Mouse (Mus musculus) neural tube, embryonic 15.5 days (tissue): ENCODE data around the gene Drc7. TPM values are rescaled to one million over a fixed set of nuclear protein-coding genes. Genes with fewer than 3 reads are reported as not detected.
A peak's percentile ranks its signal among the peaks of the same experiment; 100 is the strongest.

Experiments used
- ATAC-seq: fragments of 200-750 bp; cut with Nextera tagmentation; 2 replicates; pipeline ENCODE4 v1.8.0; 2017; ENCODE audit warnings: mild to moderate bottlenecking, moderate TSS enrichment, moderate library complexity; ENCODE audit not compliant: low FRiP score
- H3K27ac ChIP-seq: fragments of 300-500 bp; sonication (generic); replicated peaks from 2 replicates; pipeline ENCODE4 v1.5.1; 2015; ENCODE audit warnings: mild to moderate bottlenecking, inconsistent platforms
- H3K27me3 ChIP-seq: fragments of 300-500 bp; sonication (generic); replicated peaks from 2 replicates; pipeline ENCODE4 v1.6.1; 2015; ENCODE audit warnings: inconsistent platforms
- H3K36me3 ChIP-seq: fragments of 300-500 bp; sonication (generic); 2 replicates; pipeline ENCODE4 v1.6.1; 2015; ENCODE audit warnings: inconsistent platforms
- H3K4me1 ChIP-seq: fragments of 300-500 bp; sonication (generic); 2 replicates; pipeline ENCODE4 v1.6.1; 2015; ENCODE audit warnings: inconsistent platforms
- H3K4me2 ChIP-seq: fragments of 300-500 bp; sonication (generic); 2 replicates; pipeline ENCODE4 v1.6.1; 2015; ENCODE audit warnings: inconsistent platforms, mild to moderate bottlenecking, moderate library complexity
- H3K4me3 ChIP-seq: fragments of 300-500 bp; sonication (generic); replicated peaks from 2 replicates; pipeline ENCODE4 v1.5.1; 2015; ENCODE audit warnings: mild to moderate bottlenecking, inconsistent platforms
- H3K9ac ChIP-seq: fragments of 300-500 bp; sonication (generic); replicated peaks from 2 replicates; pipeline ENCODE4 v1.6.1; 2015; ENCODE audit warnings: mild to moderate bottlenecking, inconsistent platforms
- H3K9me3 ChIP-seq: fragments of 300-500 bp; sonication (generic); replicated peaks from 2 replicates; pipeline ENCODE4 v1.6.1; 2016; ENCODE audit warnings: inconsistent platforms
- WGBS: fragments of 180-500 bp; shearing (Covaris S2); methylation state at CpG from one replicate; pipeline ENCODE4 v1.1.7; 2015; ENCODE audit warnings: mixed read lengths; 5-methylcytosine and 5-hydroxymethylcytosine counted together
- polyA plus RNA-seq: library from polyadenylated mRNA; unstranded; fragments of >200 nt; fragmentation: Nextera tagmentation; extraction: Ambion mirVana; gene quantifications from 2 replicates; pipeline ENCODE4 v1.2.1, GENCODE M21; 2015

Drc7 gene
- polyA plus RNA-seq, 1 experiment from 2014 or later, result 1.2 TPM

DNA sequence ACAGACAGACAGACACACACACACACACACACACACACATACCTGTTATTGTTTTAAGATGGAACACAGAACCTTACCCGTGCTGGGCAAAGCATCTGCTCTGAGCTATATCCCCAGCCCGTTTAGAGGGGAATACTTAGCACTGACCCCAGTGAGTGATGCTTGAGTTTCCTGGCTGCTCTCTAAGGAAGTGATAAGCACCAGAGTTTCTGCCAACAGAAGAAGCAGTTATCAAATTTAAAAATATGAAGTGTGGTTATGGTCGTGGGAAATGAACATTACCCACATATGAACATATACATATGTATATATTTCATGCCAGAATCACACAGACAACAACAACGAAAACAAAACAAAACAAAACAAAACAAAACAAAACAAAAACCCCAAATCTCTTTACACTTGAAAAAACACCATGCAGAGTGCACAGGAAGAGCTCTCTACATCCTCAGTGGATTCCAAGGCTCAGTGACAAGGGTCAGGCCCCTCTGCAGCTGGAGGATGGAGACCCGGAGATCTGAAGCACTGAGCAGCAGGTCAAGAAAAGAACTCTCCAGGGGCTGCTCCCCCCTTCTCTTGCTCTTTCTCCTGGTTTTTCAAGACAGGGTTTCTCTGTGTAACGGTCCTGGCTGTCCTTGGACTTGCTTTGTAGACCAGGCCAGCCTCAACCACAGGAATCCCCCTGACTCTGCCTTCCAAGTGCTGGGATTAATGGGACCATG, 5.1 kb downstream of the Drc7 start:
- Histone ChIP-seq H3K9me3 (no peaks in the 10 kb centered on the region), H3K4me2 (no peak overlapping the region), H3K27ac (no peak overlapping the region), H3K9ac (no peak overlapping the region), H3K27me3 (no peaks in the 10 kb centered on the region), H3K4me3 (no peak overlapping the region), H3K4me1 (peaks cover 2% of the 10 kb centered on the region; the same call in 1 of the 2 replicates), H3K36me3 (no peaks in the 10 kb centered on the region)
- WGBS, result 74% methylated on average over 6 of the region's 6 CpGs
- no peak for ATAC-seq

DNA sequence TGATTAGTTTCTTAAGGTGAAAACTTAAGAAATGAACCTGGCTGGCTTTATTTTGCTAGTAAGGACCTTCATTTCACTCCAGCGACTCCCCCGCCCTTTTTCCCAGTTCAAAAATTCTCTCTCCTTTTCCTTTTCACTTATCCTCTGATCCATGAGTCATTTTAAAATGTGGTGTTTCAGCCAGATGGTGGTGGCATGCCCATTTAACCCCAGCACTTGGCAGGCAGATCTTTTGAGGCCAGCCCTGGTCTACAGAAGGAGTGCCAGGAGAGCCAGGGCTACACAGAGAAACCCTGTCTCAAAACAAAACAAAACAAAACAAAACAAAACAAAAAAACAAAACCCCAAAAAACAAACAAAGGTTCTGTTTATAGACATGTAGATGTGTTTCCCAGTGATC, 9.6 kb downstream of the Drc7 start:
- H3K9ac ChIP-seq, result no peak overlapping the region
- H3K36me3 ChIP-seq, result no peaks in the 10 kb centered on the region
- 100% methylated on average over 2 of the region's 2 CpGs for WGBS
- H3K4me2 ChIP-seq, result no peak overlapping the region
- H3K27me3 ChIP-seq, result no peaks in the 10 kb centered on the region
- no peaks in the 10 kb centered on the region for H3K4me1 ChIP-seq
- no peak overlapping the region for H3K27ac ChIP-seq
- ATAC-seq, result no peak
- no peaks in the 10 kb centered on the region for H3K9me3 ChIP-seq
- no peak overlapping the region for H3K4me3 ChIP-seq

DNA sequence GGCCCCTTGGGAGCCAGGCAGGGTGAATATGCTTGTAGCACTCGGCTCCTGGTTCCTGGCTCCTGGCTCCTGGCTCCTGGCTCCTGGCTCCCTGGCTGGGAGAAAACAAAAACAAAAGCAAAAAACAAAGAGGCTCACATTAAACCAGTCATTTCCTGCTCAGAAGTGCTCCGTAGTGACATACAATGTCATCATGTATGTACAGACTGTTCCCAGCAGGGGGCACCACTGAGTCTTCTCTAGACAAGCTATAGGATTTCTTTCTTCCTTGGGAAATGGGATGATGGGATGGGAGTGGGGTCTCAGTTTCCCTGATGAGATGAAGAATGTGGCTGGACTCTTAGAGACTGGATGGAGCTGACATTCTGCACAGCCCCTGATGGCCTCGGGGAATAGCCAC, 12.7 kb downstream of the Drc7 start:
- ATAC-seq, result no peak
- Histone ChIP-seq H3K9ac (no peak overlapping the region), H3K27ac (no peak overlapping the region), H3K4me2 (no peak overlapping the region), H3K9me3 (no peaks in the 10 kb centered on the region), H3K27me3 (no peaks in the 10 kb centered on the region), H3K36me3 (no peaks in the 10 kb centered on the region), H3K4me3 (no peak overlapping the region), H3K4me1 (no peaks in the 10 kb centered on the region)
- WGBS, result 46% methylated on average over 3 of the region's 3 CpGs

DNA sequence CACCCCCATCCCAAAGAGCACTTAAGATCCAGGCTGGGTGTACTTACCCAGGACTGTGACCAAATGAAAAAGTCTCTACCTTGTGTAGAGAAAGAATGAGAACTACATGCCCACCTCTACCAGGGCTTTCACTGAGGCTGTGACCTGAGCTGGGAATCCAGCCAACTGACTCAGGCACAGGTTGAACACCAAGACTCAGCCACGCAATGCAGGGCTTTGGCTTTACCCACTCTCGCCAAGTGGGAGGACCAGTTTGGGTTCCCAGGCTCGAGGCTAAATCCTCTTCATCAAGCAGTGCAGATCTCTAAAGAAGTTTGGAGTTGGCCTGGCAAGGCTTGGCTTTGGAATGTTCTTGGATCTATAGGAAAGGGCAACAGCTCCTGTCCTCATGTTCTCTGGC, 20.6 kb downstream of the Drc7 start:
- H3K27me3 ChIP-seq, result no peaks in the 10 kb centered on the region
- H3K27ac ChIP-seq, result no peak overlapping the region
- H3K9me3 ChIP-seq, result no peaks in the 10 kb centered on the region
- H3K4me3 ChIP-seq, result no peak overlapping the region
- 86% methylated on average over 3 of the region's 3 CpGs for WGBS
- no peak for ATAC-seq
- H3K36me3 ChIP-seq, result no peaks in the 10 kb centered on the region
- H3K4me1 ChIP-seq, result 0 out of 2 replicates have a peak, but pooled peaks cover 4% of the 10 kb centered on the region
- H3K4me2 ChIP-seq, result no peak overlapping the region
- H3K9ac ChIP-seq, result no peak overlapping the region

DNA sequence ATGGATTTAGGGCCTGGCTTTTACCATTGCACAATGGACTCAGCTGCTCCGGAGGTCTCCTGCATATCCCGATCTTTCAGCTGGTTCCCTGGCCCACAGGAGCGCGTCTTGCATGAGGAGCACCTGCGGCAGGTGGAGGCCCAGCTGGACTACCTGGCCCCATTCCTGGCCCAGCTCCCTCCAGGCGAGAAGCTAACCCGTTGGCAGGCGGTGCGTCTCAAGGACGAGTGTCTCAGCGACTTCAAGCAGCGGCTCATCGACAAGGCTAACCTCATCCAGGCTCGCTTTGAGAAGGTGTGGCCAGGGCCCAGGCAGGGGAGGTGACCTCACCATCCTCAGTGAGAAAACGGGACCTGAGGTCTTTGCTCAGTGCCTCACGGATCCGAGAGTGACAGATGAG, 21.2 kb downstream of the Drc7 start:
- Histone ChIP-seq H3K27ac (no peak overlapping the region), H3K9ac (no peak overlapping the region), H3K4me1 (0 out of 2 replicates have a peak, but pooled peaks cover 4% of the 10 kb centered on the region), H3K4me2 (no peak overlapping the region), H3K4me3 (no peak overlapping the region), H3K27me3 (no peaks in the 10 kb centered on the region), H3K9me3 (no peaks in the 10 kb centered on the region), H3K36me3 (no peaks in the 10 kb centered on the region)
- WGBS, result 82% methylated on average over 17 of the region's 17 CpGs
- ATAC-seq, result no peak

DNA sequence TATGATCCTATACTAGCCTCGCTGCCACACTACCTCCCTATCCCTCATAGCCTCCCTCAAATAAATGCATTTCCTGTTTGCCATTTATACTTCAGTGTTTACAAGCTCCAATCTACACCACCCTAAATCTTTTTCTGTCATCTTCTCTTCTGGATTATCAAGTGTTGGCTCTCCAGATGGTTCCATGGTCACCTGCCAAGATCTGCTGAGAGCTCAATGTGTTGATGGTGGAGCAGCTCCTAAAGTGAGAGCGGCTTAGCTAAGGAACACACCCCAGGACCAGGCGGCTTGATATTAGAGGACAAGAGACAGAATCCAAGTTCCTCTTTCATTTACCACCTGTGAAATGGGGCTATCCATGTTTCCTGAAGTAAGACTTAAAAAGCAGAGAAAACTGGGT, 23.2 kb downstream of the Drc7 start:
- no peak overlapping the region for H3K9ac ChIP-seq
- no peaks in the 10 kb centered on the region for H3K27me3 ChIP-seq
- no peak for ATAC-seq
- peaks cover 20% of the 10 kb centered on the region for H3K4me1 ChIP-seq
- H3K4me3 ChIP-seq, result no peak overlapping the region
- WGBS, result 78% methylated on average over 3 of the region's 3 CpGs
- H3K4me2 ChIP-seq, result no peak overlapping the region
- peaks cover 3% of the 10 kb centered on the region; the same call in 1 of the 2 replicates for H3K36me3 ChIP-seq
- no peak overlapping the region for H3K27ac ChIP-seq
- no peaks in the 10 kb centered on the region for H3K9me3 ChIP-seq

DNA sequence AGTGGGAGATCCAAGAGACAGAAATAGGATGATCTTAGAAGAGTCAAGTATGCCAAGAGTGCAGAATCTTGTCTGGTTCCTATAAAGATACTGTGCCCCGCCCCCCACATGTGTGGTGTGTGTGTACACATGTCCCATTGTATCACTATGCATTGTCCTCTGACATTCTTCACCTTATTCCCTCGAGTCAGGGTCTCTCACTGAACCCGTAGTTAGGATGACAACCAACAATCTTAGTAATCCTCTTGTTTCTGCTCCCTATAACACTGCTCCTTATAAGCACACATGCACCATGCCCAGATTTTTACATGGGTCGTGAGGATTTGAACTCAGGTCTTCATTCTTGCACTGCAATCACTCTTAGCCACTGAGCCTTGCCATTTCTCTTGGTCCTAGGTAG, 24.4 kb downstream of the Drc7 start:
- Histone ChIP-seq H3K27me3 (no peaks in the 10 kb centered on the region), H3K9me3 (no peaks in the 10 kb centered on the region), H3K4me3 (no peak overlapping the region), H3K27ac (no peak overlapping the region), H3K9ac (no peak overlapping the region), H3K36me3 (peaks cover 13% of the 10 kb centered on the region), H3K4me2 (no peak overlapping the region), H3K4me1 (peaks cover 28% of the 10 kb centered on the region)
- 93% methylated on average over 4 of the region's 4 CpGs for WGBS
- no peak for ATAC-seq

DNA sequence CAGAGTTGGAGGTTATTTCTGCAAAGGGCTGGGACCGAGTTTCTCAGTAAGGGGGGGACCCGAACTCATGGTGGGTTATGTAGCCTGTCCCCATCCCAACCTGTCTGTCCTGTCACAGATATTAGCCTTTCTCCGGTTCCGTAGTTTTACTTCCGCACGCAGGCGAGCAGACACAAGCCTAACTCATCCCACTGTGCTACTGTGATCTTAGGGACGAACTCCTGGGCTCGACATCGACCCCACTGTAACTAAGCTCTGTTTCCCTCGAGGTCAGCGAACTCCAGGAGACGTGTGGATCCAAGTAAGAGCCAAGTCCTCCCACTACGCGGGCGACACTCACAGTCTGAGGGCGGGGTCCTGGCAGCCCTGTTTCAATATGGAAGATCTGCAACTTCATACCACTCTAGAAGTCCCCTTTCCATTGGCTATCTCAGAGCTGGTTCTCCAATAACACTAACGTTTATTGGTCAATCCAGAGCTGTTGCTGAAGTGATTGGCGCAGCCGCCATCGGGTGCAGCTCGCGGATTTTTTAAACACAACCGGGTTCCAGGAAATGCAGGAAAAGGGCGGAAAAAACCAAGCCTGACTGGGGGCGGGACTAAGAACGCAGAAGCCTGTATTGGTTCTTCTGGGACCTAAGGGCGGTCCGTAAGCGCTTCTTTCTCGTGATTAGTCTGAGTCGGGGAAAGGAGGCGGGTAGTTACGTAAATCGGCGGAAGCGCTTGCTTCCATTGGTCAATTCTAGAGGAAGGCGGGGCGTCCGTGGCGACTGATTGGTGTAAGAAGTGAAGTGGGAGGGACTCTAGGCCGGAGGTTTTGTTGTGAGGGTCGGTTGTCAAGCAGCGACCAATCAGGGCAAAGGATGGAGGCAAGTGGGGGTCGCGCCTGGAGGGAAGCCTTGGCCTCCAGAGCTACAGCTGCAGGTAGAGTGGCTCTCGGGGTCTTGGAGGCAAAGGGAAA, 25.8 kb downstream of the Drc7 start, which contains the start of gene Katnb1:
Gene Katnb1, plus strand, starts transcription at position 806 of the 961 bp plus-strand sequence.
- Histone ChIP-seq H3K27ac (peak within 1 kb of the TSS; percentile 84), H3K9ac (peak within 1 kb of the TSS; percentile 79), H3K4me2 (peak within 1 kb of the TSS; percentile 95), H3K4me1 (peaks cover 28% of the 10 kb centered on the region), H3K27me3 (no peaks in the 10 kb centered on the region), H3K9me3 (no peaks in the 10 kb centered on the region), H3K4me3 (peak within 1 kb of the TSS; percentile 82), H3K36me3 (peaks cover 22% of the 10 kb centered on the region)
- ATAC-seq, result peak; percentile 97
- WGBS, result under 1% methylated on average over 47 of the region's 47 CpGs

DNA sequence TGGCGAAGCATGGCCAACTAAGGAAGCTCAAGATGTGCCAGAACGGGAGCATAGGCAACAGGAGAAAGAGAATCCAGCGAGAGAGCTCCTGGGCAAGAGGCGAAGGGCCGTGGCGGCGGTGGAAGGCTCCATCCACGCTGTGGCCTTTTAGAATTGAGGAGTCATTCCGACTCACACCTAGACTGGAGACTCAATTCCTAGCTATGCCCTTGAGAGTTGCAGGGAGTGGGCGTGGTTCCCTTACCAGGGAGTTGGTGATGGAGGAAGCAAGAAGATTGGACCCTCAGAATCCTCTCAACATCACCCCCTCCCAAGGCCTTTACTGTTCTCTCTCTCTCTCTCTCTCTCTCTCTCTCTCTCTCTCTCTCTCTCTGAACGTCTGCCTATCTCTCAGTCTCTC, 26.7 kb downstream of the Drc7 start:
- peaks cover 28% of the 10 kb centered on the region for H3K36me3 ChIP-seq
- no peaks in the 10 kb centered on the region for H3K27me3 ChIP-seq
- 7% methylated on average over 11 of the region's 11 CpGs for WGBS
- peak overlapping the region; percentile 79 for H3K9ac ChIP-seq
- H3K4me1 ChIP-seq, result peaks cover 28% of the 10 kb centered on the region
- peak overlapping the region; percentile 84 for H3K27ac ChIP-seq
- peak overlapping the region; percentile 82 for H3K4me3 ChIP-seq
- H3K9me3 ChIP-seq, result no peaks in the 10 kb centered on the region
- no peak for ATAC-seq
- H3K4me2 ChIP-seq, result peak overlapping the region; percentile 95

DNA sequence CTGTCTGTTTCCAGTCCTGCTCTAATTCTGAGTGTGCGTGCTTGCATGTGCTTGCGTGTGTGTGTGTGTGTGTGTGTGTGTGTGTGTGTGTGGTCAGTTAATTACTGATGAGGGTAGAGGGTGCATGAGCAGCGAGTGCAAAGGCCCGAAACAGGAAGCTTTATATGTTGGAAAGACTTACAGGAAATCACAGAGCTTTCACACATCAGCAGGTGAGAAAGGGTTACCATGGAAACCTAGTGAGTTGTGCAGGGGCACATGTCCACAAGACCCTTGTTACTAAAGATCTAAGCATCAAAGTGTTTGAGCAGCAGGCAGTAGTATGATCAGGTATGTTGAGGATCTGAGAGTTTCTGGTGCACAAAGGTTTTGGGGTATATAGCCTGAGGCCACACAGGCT, 29.4 kb downstream of the Drc7 start:
- Histone ChIP-seq H3K9me3 (no peaks in the 10 kb centered on the region), H3K9ac (no peak overlapping the region), H3K4me2 (no peak overlapping the region), H3K4me1 (peaks cover 28% of the 10 kb centered on the region), H3K36me3 (peaks cover 52% of the 10 kb centered on the region), H3K4me3 (no peak overlapping the region), H3K27me3 (no peaks in the 10 kb centered on the region), H3K27ac (no peak overlapping the region)
- 90% methylated on average over 4 of the region's 4 CpGs for WGBS
- no peak for ATAC-seq

DNA sequence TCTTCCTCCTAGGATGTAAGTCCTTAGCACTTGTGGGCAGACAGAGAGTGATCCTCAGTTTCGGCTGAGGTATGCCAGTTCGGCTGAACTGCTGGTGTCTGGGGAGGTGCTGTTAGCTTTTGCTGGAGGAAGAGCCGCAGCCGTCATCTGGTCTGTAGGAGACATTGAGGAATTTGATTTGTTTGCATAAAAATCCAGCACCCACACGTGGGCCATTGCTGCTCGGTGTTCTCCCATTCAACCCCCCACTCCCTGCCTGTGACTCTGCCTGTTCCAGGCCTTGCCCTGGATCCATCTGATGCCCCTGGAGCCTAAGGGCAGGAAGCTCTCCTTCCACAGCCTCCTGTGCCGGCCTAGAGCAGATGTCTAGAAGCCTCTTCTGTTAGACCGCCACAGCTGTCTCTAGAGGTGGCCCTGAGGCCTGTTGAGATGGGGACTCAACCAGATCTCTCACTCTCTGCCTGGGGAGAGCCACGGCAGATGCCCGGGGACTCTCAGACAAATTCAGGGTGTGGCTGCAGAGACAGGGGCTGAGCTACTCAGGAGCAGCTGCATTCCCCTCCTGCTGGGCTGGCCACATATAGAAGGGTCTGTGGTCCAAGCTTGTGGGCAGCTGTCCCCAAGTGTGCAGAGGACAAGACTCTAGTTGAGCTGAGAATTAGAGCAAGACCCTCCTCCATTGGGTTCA, 30.0 kb downstream of the Drc7 start:
- Histone ChIP-seq H3K27ac (no peak overlapping the region), H3K9ac (no peak overlapping the region), H3K4me3 (no peak overlapping the region), H3K4me1 (peaks cover 28% of the 10 kb centered on the region), H3K4me2 (no peak overlapping the region), H3K36me3 (peaks cover 58% of the 10 kb centered on the region), H3K27me3 (no peaks in the 10 kb centered on the region), H3K9me3 (no peaks in the 10 kb centered on the region)
- no peak for ATAC-seq
- WGBS, result 86% methylated on average over 10 of the region's 10 CpGs
